Mouse (Mus musculus): ENCODE results near the gene Gpr18. TPM values are rescaled to one million over a fixed set of nuclear protein-coding genes. Genes with fewer than 3 reads are reported as not detected.

Gpr18 gene
- polyA plus RNA-seq, 1 experiment from 2014 or later, result 0.20 TPM

- no peak for DNase-seq (ENCODE audit: low spot score)
- Histone ChIP-seq H3K27ac (no peak overlapping the region), H3K4me1 (replicated peaks) (peaks cover 10% of the 10 kb centered on the region; the same call in 1 of the 2 replicates), H3K4me3 (no peak overlapping the region), H3K27me3 (ENCODE audit: insufficient read depth, poor library complexity, severe bottlenecking) (no peaks in the 10 kb centered on the region), H3K9me3 (no peaks in the 10 kb centered on the region), H3K36me3 (peaks cover 13% of the 10 kb centered on the region)
- WGBS, result 89% methylated on average over 3 of the region's 3 CpGs
Measured at GRCm38 (mm10) chr14:121958041-121958750, 42.6 kb upstream of the Gpr18 start.

- H3K9me3 ChIP-seq, result no peaks in the 10 kb centered on the region
- H3K27me3 ChIP-seq (ENCODE audit: insufficient read depth, poor library complexity, severe bottlenecking), result no peaks in the 10 kb centered on the region
- H3K27ac ChIP-seq, result no peak overlapping the region
- no peak for DNase-seq (ENCODE audit: low spot score)
- no peak overlapping the region for H3K4me3 ChIP-seq
- peaks cover 13% of the 10 kb centered on the region for H3K36me3 ChIP-seq
- peaks cover 10% of the 10 kb centered on the region; the same call in 1 of the 2 replicates for H3K4me1 ChIP-seq (replicated peaks)
- WGBS, result 92% methylated on average over 10 of the region's 10 CpGs
Measured at GRCm38 (mm10) chr14:121957176-121957871, 41.7 kb upstream of the Gpr18 start.

- Histone ChIP-seq H3K9me3 (no peaks in the 10 kb centered on the region), H3K4me3 (no peak overlapping the region), H3K27ac (no peak overlapping the region), H3K27me3 (ENCODE audit: insufficient read depth, poor library complexity, severe bottlenecking) (no peaks in the 10 kb centered on the region), H3K36me3 (peaks cover 13% of the 10 kb centered on the region), H3K4me1 (replicated peaks) (0 out of 2 replicates have a peak, but pooled peaks cover 3% of the 10 kb centered on the region)
- 98% methylated on average over 5 of the region's 5 CpGs for WGBS
- no peak for DNase-seq (ENCODE audit: low spot score)
Measured at GRCm38 (mm10) chr14:121956291-121956690, 40.7 kb upstream of the Gpr18 start.

- Histone ChIP-seq H3K27ac (no peak overlapping the region), H3K4me1 (replicated peaks) (no peaks in the 10 kb centered on the region), H3K36me3 (peaks cover 13% of the 10 kb centered on the region), H3K9me3 (no peaks in the 10 kb centered on the region), H3K4me3 (no peak overlapping the region), H3K27me3 (ENCODE audit: insufficient read depth, poor library complexity, severe bottlenecking) (no peaks in the 10 kb centered on the region)
- 93% methylated on average over 5 of the region's 5 CpGs for WGBS
- DNase-seq (ENCODE audit: low spot score), result no peak
Measured at GRCm38 (mm10) chr14:121955176-121955795, 39.7 kb upstream of the Gpr18 start.

DNA sequence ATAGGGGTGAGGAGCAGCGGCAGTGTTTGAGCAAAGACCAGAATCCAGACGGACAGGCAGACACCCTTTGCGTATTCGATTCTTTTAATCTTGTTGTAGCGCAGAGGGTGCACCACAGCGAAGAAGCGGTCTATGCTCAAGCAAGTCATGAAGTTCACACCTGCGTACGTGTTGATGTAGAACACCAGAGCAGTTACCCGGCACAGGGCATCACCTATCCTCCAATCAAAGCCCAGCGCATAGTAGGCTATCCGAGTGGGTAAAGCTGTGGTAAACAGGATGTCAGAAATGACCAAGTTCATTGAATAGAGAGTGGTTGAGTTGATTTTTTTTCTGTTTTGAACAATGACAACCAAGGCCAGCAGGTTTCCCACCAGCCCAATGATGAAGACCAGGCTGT, 39.0 kb upstream of the Gpr18 start:
- Histone ChIP-seq H3K4me3 (no peak overlapping the region), H3K27me3 (ENCODE audit: insufficient read depth, poor library complexity, severe bottlenecking) (no peaks in the 10 kb centered on the region), H3K9me3 (no peaks in the 10 kb centered on the region), H3K36me3 (peaks cover 13% of the 10 kb centered on the region), H3K27ac (no peak overlapping the region), H3K4me1 (replicated peaks) (no peaks in the 10 kb centered on the region)
- no peak for DNase-seq (ENCODE audit: low spot score)
- 95% methylated on average over 12 of the region's 12 CpGs for WGBS

DNA sequence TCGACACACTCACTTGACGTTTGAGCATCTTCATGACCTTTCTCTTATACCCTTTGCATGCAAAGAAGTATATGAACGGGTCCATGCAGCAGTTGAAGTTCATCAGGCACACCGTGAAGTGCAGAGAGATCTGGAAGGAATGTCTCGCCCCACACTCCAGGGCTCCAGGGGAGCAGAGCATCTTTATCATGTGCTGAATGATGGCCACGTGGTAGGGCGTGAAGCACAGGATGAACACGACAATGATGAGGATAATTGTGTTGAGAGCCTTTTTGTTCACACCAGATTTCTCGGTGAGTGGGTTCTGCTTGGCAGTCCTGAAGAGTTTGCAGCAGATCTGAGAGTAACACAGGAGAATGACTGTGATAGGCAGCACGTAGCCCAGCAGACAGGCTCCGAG, 38.5 kb upstream of the Gpr18 start:
- no peaks in the 10 kb centered on the region for H3K9me3 ChIP-seq
- no peak for DNase-seq (ENCODE audit: low spot score)
- no peaks in the 10 kb centered on the region for H3K4me1 ChIP-seq (replicated peaks)
- no peak overlapping the region for H3K27ac ChIP-seq
- H3K4me3 ChIP-seq, result no peak overlapping the region
- H3K27me3 ChIP-seq (ENCODE audit: insufficient read depth, poor library complexity, severe bottlenecking), result no peaks in the 10 kb centered on the region
- peaks cover 13% of the 10 kb centered on the region for H3K36me3 ChIP-seq
- 94% methylated on average over 11 of the region's 11 CpGs for WGBS

GRCm38 (mm10) chr14:121952046-121952400, 36.4 kb upstream of the Gpr18 start:
- no peak overlapping the region for H3K27ac ChIP-seq
- no peaks in the 10 kb centered on the region for H3K27me3 ChIP-seq (ENCODE audit: insufficient read depth, poor library complexity, severe bottlenecking)
- peaks cover 13% of the 10 kb centered on the region for H3K36me3 ChIP-seq
- H3K9me3 ChIP-seq, result no peaks in the 10 kb centered on the region
- DNase-seq (ENCODE audit: low spot score), result no peak
- H3K4me1 ChIP-seq (replicated peaks), result no peaks in the 10 kb centered on the region
- 92% methylated on average over 5 of the region's 5 CpGs for whole genome bisulfite sequencing
- H3K4me3 ChIP-seq, result no peak overlapping the region

- H3K36me3 ChIP-seq, result peaks cover 13% of the 10 kb centered on the region
- no peaks in the 10 kb centered on the region for H3K4me1 ChIP-seq (replicated peaks)
- no peak overlapping the region for H3K27ac ChIP-seq
- no peaks in the 10 kb centered on the region for H3K9me3 ChIP-seq
- H3K4me3 ChIP-seq, result no peak overlapping the region
- H3K27me3 ChIP-seq (ENCODE audit: insufficient read depth, poor library complexity, severe bottlenecking), result no peaks in the 10 kb centered on the region
- WGBS, result 88% methylated on average over 2 of the region's 2 CpGs
- no peak for DNase-seq (ENCODE audit: low spot score)
Measured at GRCm38 (mm10) chr14:121951399-121952045, 35.9 kb upstream of the Gpr18 start.

GRCm38 (mm10) chr14:121949897-121950296, 34.3 kb upstream of the Gpr18 start:
- Histone ChIP-seq H3K9me3 (0 out of 2 replicates have a peak, but pooled peaks cover under 1% of the 10 kb centered on the region), H3K27me3 (ENCODE audit: insufficient read depth, poor library complexity, severe bottlenecking) (no peaks in the 10 kb centered on the region), H3K36me3 (peaks cover 12% of the 10 kb centered on the region), H3K4me3 (no peak overlapping the region), H3K4me1 (replicated peaks) (no peaks in the 10 kb centered on the region), H3K27ac (no peak overlapping the region)
- DNase-seq (ENCODE audit: low spot score), result no peak
- WGBS, result 92% methylated on average over 5 of the region's 5 CpGs

DNA sequence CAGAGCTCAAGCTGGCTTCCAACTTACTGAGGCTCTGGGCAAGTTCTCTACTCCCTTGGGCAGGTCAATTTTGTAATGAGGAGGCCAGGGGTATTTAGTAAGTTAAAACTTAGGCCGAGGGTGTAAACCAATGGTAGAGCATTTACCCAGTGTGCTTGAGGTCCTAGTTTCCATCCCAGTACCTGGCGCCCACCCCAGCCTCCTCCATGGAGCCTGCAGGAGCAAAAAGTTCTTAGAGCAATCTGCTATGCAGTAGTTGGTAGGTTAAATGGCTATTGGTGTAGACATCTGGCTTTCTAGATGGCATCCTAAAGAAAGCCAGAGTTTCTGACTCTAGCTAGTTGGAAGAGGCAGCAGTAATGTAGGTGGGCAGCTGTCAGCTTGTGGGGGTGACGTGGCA, 33.9 kb upstream of the Gpr18 start:
- Histone ChIP-seq H3K36me3 (peaks cover 8% of the 10 kb centered on the region), H3K4me3 (no peak overlapping the region), H3K9me3 (0 out of 2 replicates have a peak, but pooled peaks cover 5% of the 10 kb centered on the region), H3K4me1 (replicated peaks) (no peaks in the 10 kb centered on the region), H3K27ac (no peak overlapping the region), H3K27me3 (ENCODE audit: insufficient read depth, poor library complexity, severe bottlenecking) (no peaks in the 10 kb centered on the region)
- 90% methylated on average over 3 of the region's 3 CpGs for WGBS
- DNase-seq (ENCODE audit: low spot score), result no peak

DNA sequence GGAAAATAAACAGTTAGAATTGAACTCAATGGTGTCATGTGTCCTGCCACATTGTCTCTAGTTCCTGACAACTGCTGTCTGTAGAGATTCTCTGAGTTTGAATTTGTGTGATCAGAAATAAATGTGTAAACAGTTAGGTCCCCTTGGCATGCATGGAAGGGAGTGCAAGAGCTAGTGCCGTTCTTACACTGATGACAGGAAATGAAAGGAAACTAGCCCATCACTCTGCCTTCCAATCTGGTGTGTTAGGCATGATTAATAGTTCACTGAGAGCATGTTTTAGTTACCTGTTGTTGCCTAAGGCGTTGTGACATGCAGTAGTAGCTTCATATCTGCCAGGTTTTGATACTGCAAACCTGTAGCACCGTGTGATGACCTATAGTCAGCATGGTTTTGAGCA, 32.4 kb upstream of the Gpr18 start:
- H3K27ac ChIP-seq, result no peak overlapping the region
- no peaks in the 10 kb centered on the region for H3K36me3 ChIP-seq
- peaks cover 13% of the 10 kb centered on the region for H3K9me3 ChIP-seq
- 88% methylated on average over 3 of the region's 3 CpGs for WGBS
- DNase-seq (ENCODE audit: low spot score), result no peak
- H3K4me1 ChIP-seq (replicated peaks), result no peaks in the 10 kb centered on the region
- no peaks in the 10 kb centered on the region for H3K27me3 ChIP-seq (ENCODE audit: insufficient read depth, poor library complexity, severe bottlenecking)
- H3K4me3 ChIP-seq, result no peak overlapping the region

- no peak for DNase-seq (ENCODE audit: low spot score)
- no peak overlapping the region for H3K27ac ChIP-seq
- H3K9me3 ChIP-seq, result peaks cover 19% of the 10 kb centered on the region
- H3K4me3 ChIP-seq, result no peak overlapping the region
- H3K36me3 ChIP-seq, result no peaks in the 10 kb centered on the region
- no peaks in the 10 kb centered on the region for H3K27me3 ChIP-seq (ENCODE audit: insufficient read depth, poor library complexity, severe bottlenecking)
- WGBS, result 84% methylated on average over 8 of the region's 8 CpGs
- no peaks in the 10 kb centered on the region for H3K4me1 ChIP-seq (replicated peaks)
Measured at GRCm38 (mm10) chr14:121947201-121947760, 31.7 kb upstream of the Gpr18 start.

Data from hindbrain, embryonic 10.5 days (tissue).